Mouse (Mus musculus): ENCODE measurements around the gene Vwde. TPM values are rescaled to one million over a fixed set of nuclear protein-coding genes. Genes with fewer than 3 reads are reported as not detected.

Vwde gene
- polyA plus RNA-seq (2016; fragmentation: Nextera tagmentation; extraction: Ambion mirVana) = not detected in 2 replicates

DNA sequence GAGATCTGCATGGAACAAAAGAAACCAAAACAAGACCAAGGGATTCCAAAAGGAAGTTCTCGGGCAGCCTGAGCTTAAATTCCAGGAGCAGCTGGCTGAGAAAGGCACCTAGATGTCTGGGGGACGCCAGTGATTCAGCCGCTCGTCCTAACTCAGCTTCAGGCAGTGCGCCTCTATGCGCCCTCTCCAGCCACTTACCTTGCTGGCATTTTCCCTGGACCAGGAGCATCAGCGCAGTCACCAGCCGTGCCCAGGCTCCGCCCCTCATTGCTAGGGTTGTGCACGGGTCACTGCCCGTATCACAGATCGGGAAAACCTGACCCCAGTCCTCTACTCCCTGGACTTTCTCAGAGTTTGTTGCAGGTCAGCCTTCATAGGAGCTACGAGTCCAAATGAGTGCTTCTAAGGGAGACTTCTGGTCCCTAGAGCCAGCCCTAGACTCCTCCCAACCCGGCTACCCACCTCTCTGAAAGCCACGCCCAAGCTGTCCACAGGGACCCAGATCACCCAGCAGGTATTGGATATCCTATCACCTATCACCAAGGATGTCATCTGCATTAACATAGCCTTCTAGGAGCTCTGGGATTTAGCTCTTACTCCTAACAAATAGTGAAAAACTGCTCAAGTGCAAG, at the start of gene Vwde:
Vwde (minus strand) TSS at position 370 of the 632 bp plus-strand sequence.
- H3K27ac ChIP-seq (ENCODE audit: poor library complexity, severe bottlenecking) = no peak within 1 kb of the TSS
- no peaks in the 10 kb centered on the region for H3K9me3 ChIP-seq (replicated peaks)
- no peaks in the 10 kb centered on the region for H3K36me3 ChIP-seq
- 33% methylated on average over 15 of the region's 15 CpGs for WGBS
- H3K4me2 ChIP-seq = peak within 1 kb of the TSS; percentile 63
- H3K9ac ChIP-seq = no peak within 1 kb of the TSS
- no peaks in the 10 kb centered on the region for H3K4me1 ChIP-seq (replicated peaks)
- no peaks in the 10 kb centered on the region for H3K27me3 ChIP-seq (replicated peaks)
- ATAC-seq (ENCODE audit: insufficient number of reproducible peaks, low FRiP score) = no peak
- peak within 1 kb of the TSS; percentile 31 for H3K4me3 ChIP-seq

- H3K27me3 ChIP-seq (replicated peaks) = no peaks in the 10 kb centered on the region
- no peak overlapping the region for H3K4me3 ChIP-seq
- H3K9me3 ChIP-seq (replicated peaks) = no peaks in the 10 kb centered on the region
- H3K4me2 ChIP-seq = no peak overlapping the region
- no peaks in the 10 kb centered on the region for H3K36me3 ChIP-seq
- WGBS = 75% methylated on average over 4 of the region's 4 CpGs
- no peaks in the 10 kb centered on the region for H3K4me1 ChIP-seq (replicated peaks)
- H3K9ac ChIP-seq = no peak overlapping the region
- ATAC-seq (ENCODE audit: insufficient number of reproducible peaks, low FRiP score) = no peak
- no peak overlapping the region for H3K27ac ChIP-seq (ENCODE audit: poor library complexity, severe bottlenecking)
These were observed 30.6 kb upstream of the Vwde start for GRCm38 (mm10) chr6:13255341-13255740.

DNA sequence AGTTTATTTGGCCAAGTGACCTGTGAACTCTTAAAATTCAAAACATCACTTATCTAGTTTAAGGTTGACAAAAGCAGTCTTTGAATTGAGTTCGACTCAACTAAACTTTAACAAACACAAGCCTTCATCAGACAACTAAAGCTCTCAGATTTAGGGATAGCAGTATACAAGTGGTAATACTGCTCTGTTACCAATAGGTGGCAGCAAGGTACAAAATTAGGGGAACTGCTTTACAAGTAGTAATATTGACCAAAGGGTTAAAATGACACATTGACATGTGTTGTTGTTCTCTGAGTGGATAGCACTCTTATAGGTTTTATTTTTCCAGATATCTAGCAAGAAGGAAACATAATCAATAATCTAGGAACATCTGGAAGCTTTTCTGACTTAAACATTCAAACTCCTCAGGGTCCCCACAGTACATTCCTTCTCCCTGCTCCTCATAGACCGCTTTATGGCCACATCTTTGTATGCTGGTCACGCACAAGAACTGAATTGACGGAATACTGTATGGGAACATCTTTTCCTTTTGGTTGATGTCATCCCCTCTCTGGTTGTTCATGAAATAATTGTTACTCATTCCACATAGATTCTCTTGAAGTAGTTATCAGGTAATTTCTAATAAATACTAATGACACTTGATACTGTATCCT, 23.7 kb upstream of the Vwde start:
- no peak overlapping the region for H3K27ac ChIP-seq (ENCODE audit: poor library complexity, severe bottlenecking)
- 61% methylated on average over 4 of the region's 4 CpGs for WGBS
- no peaks in the 10 kb centered on the region for H3K4me1 ChIP-seq (replicated peaks)
- H3K9ac ChIP-seq = no peak overlapping the region
- no peak overlapping the region for H3K4me2 ChIP-seq
- no peaks in the 10 kb centered on the region for H3K36me3 ChIP-seq
- no peak for ATAC-seq (ENCODE audit: insufficient number of reproducible peaks, low FRiP score)
- H3K27me3 ChIP-seq (replicated peaks) = no peaks in the 10 kb centered on the region
- no peak overlapping the region for H3K4me3 ChIP-seq
- no peaks in the 10 kb centered on the region for H3K9me3 ChIP-seq (replicated peaks)

DNA sequence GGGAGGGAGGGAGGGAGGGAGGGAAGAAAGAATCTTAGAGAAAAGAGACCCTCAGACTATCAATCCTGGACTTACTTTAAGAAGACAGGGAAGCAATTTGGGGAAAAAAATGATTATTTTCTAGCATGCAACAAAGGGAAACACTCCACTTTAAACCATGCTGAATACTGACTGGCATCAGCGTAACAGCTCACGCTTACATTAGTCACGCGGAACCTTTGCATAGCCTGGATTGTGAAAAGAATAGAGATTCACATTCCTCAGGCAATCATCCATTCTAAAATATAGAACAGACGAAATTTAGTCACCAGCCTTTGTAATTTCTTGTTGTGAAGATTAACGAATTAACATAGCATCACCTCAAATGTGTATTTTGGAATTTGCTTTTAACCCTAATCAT, 18.6 kb downstream of the Vwde start:
- Histone ChIP-seq H3K9ac (no peak overlapping the region), H3K4me3 (no peak overlapping the region), H3K4me2 (no peak overlapping the region), H3K4me1 (replicated peaks) (no peaks in the 10 kb centered on the region), H3K27ac (ENCODE audit: poor library complexity, severe bottlenecking) (no peak overlapping the region), H3K36me3 (no peaks in the 10 kb centered on the region), H3K9me3 (replicated peaks) (no peaks in the 10 kb centered on the region), H3K27me3 (replicated peaks) (no peaks in the 10 kb centered on the region)
- WGBS = 73% methylated on average over 6 of the region's 6 CpGs
- ATAC-seq (ENCODE audit: insufficient number of reproducible peaks, low FRiP score) = no peak

DNA sequence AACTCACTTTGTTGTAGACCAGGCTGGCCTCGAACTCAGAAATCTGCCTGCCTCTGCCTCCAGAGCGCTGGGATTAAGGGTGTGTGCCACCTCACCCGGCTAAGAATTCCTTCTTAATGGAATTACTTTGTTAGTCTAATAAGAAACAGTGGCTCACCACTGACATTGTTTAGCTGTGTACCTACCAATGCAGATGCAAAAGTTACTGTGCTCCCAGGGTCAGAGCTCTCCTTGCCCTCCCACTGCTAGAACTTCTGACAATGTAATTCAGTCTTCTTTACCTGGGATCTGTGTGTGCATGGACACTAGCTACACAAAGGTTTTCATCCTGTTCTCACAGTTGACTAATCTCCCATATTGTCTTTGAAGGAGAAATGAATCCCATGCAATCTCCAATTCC, 27.3 kb downstream of the Vwde start:
- H3K27me3 ChIP-seq (replicated peaks) = no peaks in the 10 kb centered on the region
- no peaks in the 10 kb centered on the region for H3K9me3 ChIP-seq (replicated peaks)
- H3K4me2 ChIP-seq = no peak overlapping the region
- no peak overlapping the region for H3K27ac ChIP-seq (ENCODE audit: poor library complexity, severe bottlenecking)
- no peaks in the 10 kb centered on the region for H3K4me1 ChIP-seq (replicated peaks)
- 79% methylated on average over 3 of the region's 3 CpGs for WGBS
- H3K36me3 ChIP-seq = no peaks in the 10 kb centered on the region
- H3K9ac ChIP-seq = no peak overlapping the region
- no peak overlapping the region for H3K4me3 ChIP-seq
- ATAC-seq (ENCODE audit: insufficient number of reproducible peaks, low FRiP score) = no peak

- ATAC-seq (ENCODE audit: insufficient number of reproducible peaks, low FRiP score) = no peak
- no peaks in the 10 kb centered on the region for H3K9me3 ChIP-seq (replicated peaks)
- 85% methylated on average over 11 of the region's 11 CpGs for WGBS
These were observed 37.9 kb downstream of the Vwde start for GRCm38 (mm10) chr6:13186836-13187235.

GRCm38 (mm10) chr6:13180061-13180460, 44.7 kb downstream of the Vwde start:
- Histone ChIP-seq H3K27ac (ENCODE audit: poor library complexity, severe bottlenecking) (no peak overlapping the region), H3K9me3 (replicated peaks) (no peaks in the 10 kb centered on the region), H3K4me2 (no peak overlapping the region), H3K9ac (no peak overlapping the region), H3K36me3 (no peaks in the 10 kb centered on the region), H3K27me3 (replicated peaks) (no peaks in the 10 kb centered on the region), H3K4me1 (replicated peaks) (no peaks in the 10 kb centered on the region), H3K4me3 (no peak overlapping the region)
- ATAC-seq (ENCODE audit: insufficient number of reproducible peaks, low FRiP score) = no peak
- 66% methylated on average over 3 of the region's 3 CpGs for WGBS

More at GRCm38 (mm10) chr6:13186836-13187235, 37.9 kb downstream of the Vwde start:
- Histone ChIP-seq H3K4me1 (replicated peaks) (no peaks in the 10 kb centered on the region), H3K9ac (no peak overlapping the region), H3K4me3 (no peak overlapping the region), H3K4me2 (no peak overlapping the region), H3K36me3 (no peaks in the 10 kb centered on the region), H3K27me3 (replicated peaks) (no peaks in the 10 kb centered on the region), H3K27ac (ENCODE audit: poor library complexity, severe bottlenecking) (no peak overlapping the region)

GRCm38 (mm10) chr6:13169459-13170150, 55.2 kb downstream of the Vwde start:
- Histone ChIP-seq H3K4me2 (no peak overlapping the region), H3K4me1 (replicated peaks) (no peaks in the 10 kb centered on the region), H3K4me3 (no peak overlapping the region), H3K27me3 (replicated peaks) (no peaks in the 10 kb centered on the region), H3K27ac (ENCODE audit: poor library complexity, severe bottlenecking) (no peak overlapping the region), H3K9me3 (replicated peaks) (no peaks in the 10 kb centered on the region), H3K9ac (no peak overlapping the region), H3K36me3 (no peaks in the 10 kb centered on the region)
- WGBS = 60% methylated on average over 3 of the region's 3 CpGs
- no peak for ATAC-seq (ENCODE audit: insufficient number of reproducible peaks, low FRiP score)

GRCm38 (mm10) chr6:13166240-13166937, 58.4 kb downstream of the Vwde start:
- no peak for ATAC-seq (ENCODE audit: insufficient number of reproducible peaks, low FRiP score)
- no peak overlapping the region for H3K4me2 ChIP-seq
- 80% methylated on average over 9 of the region's 9 CpGs for WGBS
- no peaks in the 10 kb centered on the region for H3K4me1 ChIP-seq (replicated peaks)
- H3K27me3 ChIP-seq (replicated peaks) = no peaks in the 10 kb centered on the region
- H3K4me3 ChIP-seq = no peak overlapping the region
- no peak overlapping the region for H3K27ac ChIP-seq (ENCODE audit: poor library complexity, severe bottlenecking)
- H3K9ac ChIP-seq = no peak overlapping the region
- H3K9me3 ChIP-seq (replicated peaks) = no peaks in the 10 kb centered on the region
- H3K36me3 ChIP-seq = no peaks in the 10 kb centered on the region

DNA sequence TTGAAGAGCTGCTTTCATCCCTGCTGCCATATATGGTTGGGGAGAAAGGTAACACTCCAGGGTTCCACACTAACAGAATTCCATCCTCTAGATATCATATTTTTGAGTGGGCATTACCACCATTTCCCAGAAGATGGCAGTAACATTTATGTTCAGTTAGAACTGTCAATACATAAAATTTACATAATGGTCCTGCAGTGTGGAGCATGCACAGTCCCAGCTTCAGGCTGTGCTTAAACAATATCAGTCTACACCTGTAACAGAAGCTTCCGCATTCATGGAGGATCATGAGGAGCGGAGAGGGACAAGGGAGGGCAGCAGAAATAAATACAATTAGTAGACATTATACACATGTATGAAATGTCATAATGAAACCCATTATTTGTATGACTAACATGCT, 65.3 kb downstream of the Vwde start:
- no peaks in the 10 kb centered on the region for H3K9me3 ChIP-seq (replicated peaks)
- no peak overlapping the region for H3K9ac ChIP-seq
- WGBS = 87% methylated on average over 2 of the region's 2 CpGs
- H3K4me3 ChIP-seq = no peak overlapping the region
- no peak for ATAC-seq (ENCODE audit: insufficient number of reproducible peaks, low FRiP score)
- no peak overlapping the region for H3K4me2 ChIP-seq
- no peaks in the 10 kb centered on the region for H3K36me3 ChIP-seq
- no peaks in the 10 kb centered on the region for H3K27me3 ChIP-seq (replicated peaks)
- H3K27ac ChIP-seq (ENCODE audit: poor library complexity, severe bottlenecking) = no peak overlapping the region
- no peaks in the 10 kb centered on the region for H3K4me1 ChIP-seq (replicated peaks)

All from heart, embryonic 12.5 days (tissue).